Mouse (Mus musculus) myocyte (in vitro differentiated cells): ENCODE results near the gene Nkx3-2.

Source experiments
- POLR2A ChIP-seq: IDR thresholded peaks from one replicate; pipeline ENCODE4 v1.6.1; 2011; ENCODE audit warnings: low read depth, mild to moderate bottlenecking, control low read depth, moderate library complexity; ENCODE audit not compliant: insufficient read length
- POLR2AphosphoS2 ChIP-seq: IDR thresholded peaks from one replicate; pipeline ENCODE4 v1.6.1; 2011; ENCODE audit warnings: low read depth, control low read depth; ENCODE audit not compliant: insufficient read length
- SRF ChIP-seq: IDR thresholded peaks from one replicate; pipeline ENCODE4 v1.6.1; 2011; ENCODE audit warnings: low read depth; ENCODE audit not compliant: control insufficient read depth, insufficient read length

DNA sequence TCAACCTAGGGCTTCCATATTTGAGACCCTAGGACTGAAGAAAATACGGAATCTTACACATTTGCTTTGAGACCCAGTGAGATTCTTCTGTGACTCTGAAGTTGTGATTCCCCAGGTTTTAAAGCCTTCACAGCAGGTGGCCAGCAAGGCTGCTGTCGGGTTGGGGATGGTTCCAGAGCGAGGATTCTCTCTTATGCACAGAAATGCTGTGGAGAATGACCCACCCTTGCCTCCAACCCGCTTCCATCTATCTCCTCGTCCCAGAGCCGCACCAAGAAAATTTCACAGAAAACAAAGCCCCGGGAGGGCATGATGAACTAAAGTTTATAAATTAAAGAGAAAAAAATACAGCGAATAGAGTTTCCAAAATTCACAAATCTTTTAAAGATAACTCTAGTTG lies 4.2 kb downstream of the Nkx3-2 start:
- TF ChIP-seq POLR2AphosphoS2 (no peak), SRF (no peak), POLR2A (no peak)
